Mouse (Mus musculus): ENCODE measurements around the gene Plcl2.

DNA sequence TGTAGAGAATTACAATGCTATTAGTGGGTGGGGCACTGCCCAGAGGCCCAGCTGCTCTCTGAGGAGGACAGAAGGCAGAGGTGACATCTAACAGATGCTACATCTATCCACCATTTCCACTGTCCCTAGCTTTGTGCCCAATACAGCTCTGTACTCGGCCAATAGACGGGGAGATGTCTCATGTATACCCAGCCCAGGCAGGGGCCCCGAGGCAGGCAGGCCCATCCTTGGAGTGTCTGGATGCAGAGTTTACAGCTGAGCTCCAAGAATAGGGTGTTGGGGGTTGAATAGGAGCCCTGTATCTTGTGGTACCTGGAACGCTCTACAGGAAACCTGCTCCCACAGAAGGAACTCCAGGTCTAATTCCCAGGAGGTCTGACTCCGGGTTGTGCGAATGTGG, 225.6 kb downstream of the Plcl2 start:
- no peak for TF ChIP-seq POLR2A (IDR thresholded peaks at IDR 0.05; ENCODE audit: insufficient read depth, low read length)
- no peak for TF ChIP-seq CTCF (IDR thresholded peaks at IDR 0.05; ENCODE audit: low read depth, low read length)
